Mouse (Mus musculus) MEL (cell line): ENCODE data around the gene Ptpn11. TPM values are rescaled to one million over a fixed set of nuclear protein-coding genes. Genes with fewer than 3 reads are reported as not detected.

Source experiments
- DNase-seq: peaks from one replicate; pipeline ENCODE4 v3.0.0; 2011; ENCODE audit warnings: low read depth, low spot score
- H3K27ac ChIP-seq: 2 replicates; pipeline ENCODE4 v1.5.1; 2012; ENCODE audit warnings: low read depth, mild to moderate bottlenecking, control low read depth, low read length, moderate library complexity; ENCODE audit not compliant: control insufficient read depth
- H3K27me3 ChIP-seq, 2 experiments: fragments of 150-350 bp in 1 of 2; sonication (generic) in 1 of 2; 2 replicates each; pipeline ENCODE4 v1.6.1; 2012; ENCODE audit warnings: low read length in 2 of 2, mild to moderate bottlenecking in 2 of 2, improper control_type of control experiment in 1 of 2, moderate library complexity in 1 of 2; ENCODE audit not compliant: insufficient read depth in 2 of 2, control insufficient read depth in 1 of 2
- H3K36me3 ChIP-seq, 2 experiments: 2 replicates each; pipeline ENCODE4 v1.6.1; 2012 to 2014; ENCODE audit warnings: low read length in 2 of 2, improper control_type of control experiment in 1 of 2, inconsistent platforms in 1 of 2, mild to moderate bottlenecking in 1 of 2; ENCODE audit not compliant: insufficient read depth in 2 of 2, control insufficient read depth in 1 of 2
- H3K4me1 ChIP-seq, 2 experiments: fragments of 150-350 bp in 1 of 2; sonication (generic) in 1 of 2; 2 replicates each; pipeline ENCODE4 v1.6.1; 2012; ENCODE audit warnings: low read length in 2 of 2, improper control_type of control experiment in 1 of 2, mild to moderate bottlenecking in 1 of 2; ENCODE audit not compliant: insufficient read depth in 2 of 2, control insufficient read depth in 1 of 2
- H3K4me3 ChIP-seq, 2 experiments: fragments of 150-350 bp in 1 of 2; sonication (generic) in 1 of 2; 2 replicates each; pipeline ENCODE4 v1.5.1; 2012; ENCODE audit warnings: low read depth in 2 of 2, low read length in 2 of 2, mild to moderate bottlenecking in 2 of 2, moderate library complexity in 2 of 2, control low read depth in 1 of 2, improper control_type of control experiment in 1 of 2; ENCODE audit not compliant: control insufficient read depth in 1 of 2, insufficient read depth in 1 of 2
- H3K79me2 ChIP-seq: 2 replicates; pipeline ENCODE4 v1.6.1; 2012; ENCODE audit warnings: mild to moderate bottlenecking, low read length, moderate library complexity; ENCODE audit not compliant: control insufficient read depth, poor library complexity, insufficient read depth
- H3K9ac ChIP-seq: 2 replicates; pipeline ENCODE4 v1.6.1; 2012; ENCODE audit warnings: low read depth, mild to moderate bottlenecking, control low read depth, low read length, moderate library complexity; ENCODE audit not compliant: control insufficient read depth, poor library complexity, severe bottlenecking
- H3K9me3 ChIP-seq: fragments of 150-350 bp; sonication (generic); replicated peaks from 2 replicates; pipeline ENCODE4 v1.6.1; 2012; ENCODE audit warnings: mild to moderate bottlenecking, low read length, improper control_type of control experiment, moderate library complexity; ENCODE audit not compliant: insufficient read depth
- BHLHE40 ChIP-seq: IDR thresholded peaks from 2 replicates; pipeline ENCODE4 v1.6.1; 2012; ENCODE audit warnings: low read depth, mild to moderate bottlenecking, inconsistent platforms, low read length, improper control_type of control experiment, borderline replicate concordance
- CHD2 ChIP-seq: IDR thresholded peaks from 2 replicates; pipeline ENCODE4 v1.6.1; 2011; ENCODE audit warnings: low read length, improper control_type of control experiment
- CTCF ChIP-seq, 3 experiments: IDR thresholded peaks in 2 of 3; conservative IDR thresholded peaks in 1 of 3; 2 replicates each; pipeline ENCODE4 v1.5.1; 2011 to 2012; ENCODE audit warnings: low read length in 3 of 3, low read depth in 2 of 3, mild to moderate bottlenecking in 2 of 3, improper control_type of control experiment in 1 of 3, inconsistent platforms in 1 of 3, mixed read lengths in 1 of 3, moderate library complexity in 1 of 3; ENCODE audit not compliant: control insufficient read depth in 1 of 3, insufficient read depth in 1 of 3, poor library complexity in 1 of 3, severe bottlenecking in 1 of 3
- EP300 ChIP-seq, 2 experiments: IDR thresholded peaks; 2 replicates each; pipeline ENCODE4 v1.6.1; 2011; ENCODE audit warnings: improper control_type of control experiment in 2 of 2, low read length in 2 of 2, low read depth in 1 of 2, mild to moderate bottlenecking in 1 of 2
- GABPA ChIP-seq: IDR thresholded peaks from 2 replicates; pipeline ENCODE4 v1.6.1; 2012; ENCODE audit warnings: low read depth, mild to moderate bottlenecking, inconsistent platforms, low read length, improper control_type of control experiment, moderate library complexity
- GATA1 ChIP-seq: IDR thresholded peaks from 2 replicates; pipeline ENCODE4 v1.6.1; 2011; ENCODE audit warnings: low read depth, low read length, improper control_type of control experiment
- HCFC1 ChIP-seq: IDR thresholded peaks from 2 replicates; pipeline ENCODE4 v1.6.1; 2012; ENCODE audit warnings: low read depth, mild to moderate bottlenecking, inconsistent platforms, low read length, improper control_type of control experiment, moderate library complexity
- KAT2A ChIP-seq: conservative IDR thresholded peaks from 2 replicates; pipeline ENCODE4 v1.6.1; 2012; ENCODE audit warnings: low read depth, low read length, improper control_type of control experiment, inconsistent platforms
- MAX ChIP-seq: IDR thresholded peaks from 2 replicates; pipeline ENCODE4 v1.6.1; 2011; ENCODE audit warnings: low read length, improper control_type of control experiment
- MAZ ChIP-seq: IDR thresholded peaks from 2 replicates; pipeline ENCODE4 v1.6.1; 2012; ENCODE audit warnings: low read depth, mild to moderate bottlenecking, inconsistent platforms, low read length, improper control_type of control experiment
- MEF2A ChIP-seq: IDR thresholded peaks from 2 replicates; pipeline ENCODE4 v1.6.1; 2014; ENCODE audit warnings: low read depth, mild to moderate bottlenecking, inconsistent platforms, low read length, improper control_type of control experiment; ENCODE audit not compliant: poor library complexity, insufficient replicate concordance, severe bottlenecking; ENCODE audit errors: extremely low read depth
- MXI1 ChIP-seq: IDR thresholded peaks from 2 replicates; pipeline ENCODE4 v1.6.1; 2011; ENCODE audit warnings: mild to moderate bottlenecking, low read depth, low read length, improper control_type of control experiment
- MYC ChIP-seq: IDR thresholded peaks from 2 replicates; pipeline ENCODE4 v1.6.1; 2011; ENCODE audit warnings: low read depth, mild to moderate bottlenecking, low read length, improper control_type of control experiment, moderate library complexity
- NRF1 ChIP-seq: IDR thresholded peaks from 2 replicates; pipeline ENCODE4 v1.6.1; 2014; ENCODE audit warnings: low read depth, mild to moderate bottlenecking, inconsistent platforms, low read length, improper control_type of control experiment, moderate library complexity; ENCODE audit not compliant: poor library complexity, insufficient read depth, severe bottlenecking
- POLR2A ChIP-seq, 2 experiments: IDR thresholded peaks; 2 replicates each; pipeline ENCODE4 v1.6.1; 2011 to 2012; ENCODE audit warnings: low read length in 2 of 2, mild to moderate bottlenecking in 2 of 2, control low read depth in 1 of 2, improper control_type of control experiment in 1 of 2, low read depth in 1 of 2, moderate library complexity in 1 of 2; ENCODE audit not compliant: control insufficient read depth in 1 of 2, insufficient read depth in 1 of 2, poor library complexity in 1 of 2
- RAD21 ChIP-seq: IDR thresholded peaks from 2 replicates; pipeline ENCODE4 v1.6.1; 2011; ENCODE audit warnings: mild to moderate bottlenecking, low read depth, low read length, improper control_type of control experiment
- SMC3 ChIP-seq: IDR thresholded peaks from 2 replicates; pipeline ENCODE4 v1.6.1; 2011; ENCODE audit warnings: low read depth, low read length, improper control_type of control experiment
- TCF12 ChIP-seq: IDR thresholded peaks from 2 replicates; pipeline ENCODE4 v1.6.1; 2014; ENCODE audit warnings: low read depth, mild to moderate bottlenecking, inconsistent platforms, low read length, improper control_type of control experiment, moderate library complexity
- UBTF ChIP-seq: IDR thresholded peaks from 2 replicates; pipeline ENCODE4 v1.6.1; 2012; ENCODE audit warnings: low read depth, mild to moderate bottlenecking, inconsistent platforms, low read length, improper control_type of control experiment, moderate library complexity, borderline replicate concordance; ENCODE audit not compliant: insufficient read depth
- USF1 ChIP-seq: IDR thresholded peaks from 2 replicates; pipeline ENCODE4 v1.6.1; 2014; ENCODE audit warnings: low read depth, mild to moderate bottlenecking, inconsistent platforms, low read length, improper control_type of control experiment, moderate library complexity
- ZC3H11A ChIP-seq: IDR thresholded peaks from 2 replicates; pipeline ENCODE4 v1.6.1; 2012; ENCODE audit warnings: low read depth, mild to moderate bottlenecking, inconsistent platforms, low read length, improper control_type of control experiment
- polyA plus RNA-seq, 2 experiments: library from polyadenylated mRNA; stranded (reverse) in 1 of 2; unstranded in 1 of 2; fragments of >175 nt in 1 of 2; fragments of >200 nt in 1 of 2; gene quantifications; 2 replicates each; pipeline versions ENCODE4 v1.2.1 to v1.2.4; 2012; ENCODE audit warnings: low replicate concordance in 2 of 2, low read depth in 1 of 2; ENCODE audit not compliant: insufficient read length in 2 of 2, insufficient read depth in 1 of 2, missing spikeins in 1 of 2
- total RNA-seq: library from RNA; depleted of rRNA; stranded (reverse); fragments of 300-350 nt; gene quantifications from 2 replicates; pipeline ENCODE4 v1.2.3, GENCODE M21; 2012

Ptpn11 gene
- total and polyA plus RNA-seq, 3 experiments: 43.6 to 55.0 (median 46.5) TPM

GRCm38 (mm10) chr5:121129254-121129653 is 61.9 kb downstream of the Ptpn11 start:
- no peak overlapping the region for H3K9ac ChIP-seq
- no peaks in the 10 kb centered on the region for H3K27me3 ChIP-seq
- H3K79me2 ChIP-seq: no peaks in the 10 kb centered on the region
- H3K4me3 ChIP-seq: no peak overlapping the region
- H3K27ac ChIP-seq: no peak overlapping the region
- TF ChIP-seq MYC (no peak), USF1 (no peak), MXI1 (no peak), GATA1 (no peak), TCF12 (no peak), RAD21 (no peak), MEF2A (no peak), KAT2A (no peak), CHD2 (no peak), EP300 (IDR thresholded peaks at IDR 0.05; ENCODE audit: low read depth in 1 of 2, low read length in 2 of 2) (no peak)
- TF ChIP-seq, all 39 proteins: peak for 0
- Histone ChIP-seq H3K4me1 (0 out of 4 replicates have a peak, but pooled peaks cover 0 to 5% of the 10 kb centered on the region in 2 experiments), H3K9me3 (no peaks in the 10 kb centered on the region), H3K36me3 (no peaks in the 10 kb centered on the region; a peak in 1 of 4 replicates)
- DNase-seq: no peak

GRCm38 (mm10) chr5:121126051-121126450 is 65.1 kb downstream of the Ptpn11 start:
- no peak overlapping the region for H3K4me3 ChIP-seq
- H3K79me2 ChIP-seq: no peaks in the 10 kb centered on the region
- no peak overlapping the region for H3K27ac ChIP-seq
- no peaks in the 10 kb centered on the region for H3K27me3 ChIP-seq
- TF ChIP-seq RAD21 (peak; percentile 43), CTCF (IDR thresholded peaks at IDR 0.05 in 2 of 3, conservative IDR thresholded peaks at IDR 0.05 in 1 of 3; ENCODE audit: control insufficient read depth in 1 of 3, insufficient read depth in 1 of 3, low read depth in 2 of 3, low read length in 3 of 3, poor library complexity in 1 of 3, severe bottlenecking in 1 of 3) (peak; percentile 62 to 71 (median 67)), MAX (no peak), SMC3 (peak; percentile 48), ZC3H11A (peak; percentile 29)
- no peaks in the 10 kb centered on the region for H3K9me3 ChIP-seq
- H3K4me1 ChIP-seq: 0 out of 4 replicates have a peak, but pooled peaks cover 0 to 14% of the 10 kb centered on the region in 2 experiments
- no peak overlapping the region for H3K9ac ChIP-seq
- no peaks in the 10 kb centered on the region for H3K36me3 ChIP-seq
- peak; percentile 46 for DNase-seq

DNA sequence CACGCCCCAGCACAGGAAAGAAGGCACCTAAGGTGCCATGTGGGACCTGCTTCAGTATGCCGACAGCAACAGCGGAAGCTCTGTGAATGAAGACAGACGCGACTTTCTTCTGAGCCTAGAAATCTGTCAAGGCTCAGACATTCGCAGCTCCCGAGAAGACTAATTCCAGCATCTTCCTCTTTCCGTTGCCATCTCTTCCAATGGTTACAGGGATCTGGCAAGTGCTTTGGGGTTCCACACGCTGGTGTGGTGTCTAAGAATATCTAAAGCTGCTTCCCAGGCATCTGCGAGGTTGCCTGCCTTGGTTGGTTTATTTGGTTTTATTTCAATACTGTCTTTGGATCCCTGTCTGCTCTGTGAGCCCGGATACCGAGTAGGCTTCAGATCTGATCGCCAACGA is 65.6 kb downstream of the Ptpn11 start:
- no peak overlapping the region for H3K9ac ChIP-seq
- H3K27ac ChIP-seq: no peak overlapping the region
- TF ChIP-seq UBTF (no peak), NRF1 (no peak), BHLHE40 (no peak), MAZ (no peak), POLR2A (IDR thresholded peaks at IDR 0.05; ENCODE audit: control insufficient read depth in 1 of 2, insufficient read depth in 1 of 2, low read depth in 1 of 2, low read length in 2 of 2, poor library complexity in 1 of 2) (no peak), GABPA (no peak), HCFC1 (no peak), CTCF (IDR thresholded peaks at IDR 0.05 in 2 of 3, conservative IDR thresholded peaks at IDR 0.05 in 1 of 3; ENCODE audit: control insufficient read depth in 1 of 3, insufficient read depth in 1 of 3, low read depth in 2 of 3, low read length in 3 of 3, poor library complexity in 1 of 3, severe bottlenecking in 1 of 3) (no peak)
- TF ChIP-seq, all 39 proteins: peak for 0
- Histone ChIP-seq H3K79me2 (no peaks in the 10 kb centered on the region), H3K4me3 (no peak overlapping the region), H3K9me3 (no peaks in the 10 kb centered on the region), H3K27me3 (no peaks in the 10 kb centered on the region), H3K4me1 (0 out of 4 replicates have a peak, but pooled peaks cover 0 to 14% of the 10 kb centered on the region in 2 experiments), H3K36me3 (no peaks in the 10 kb centered on the region)
- DNase-seq: no peak
